Mouse (Mus musculus) erythroblast, embryonic 14.5 days (primary cell): Measurements from ENCODE around the gene Olfr750. TPM values are rescaled to one million over a fixed set of nuclear protein-coding genes. Genes with fewer than 3 reads are reported as not detected.

ENCODE experiments used
- H3K27me3 ChIP-seq: 2 replicates; pipeline ENCODE4 v1.6.1; 2012; ENCODE audit warnings: inconsistent platforms; ENCODE audit not compliant: control insufficient read depth
- H3K36me3 ChIP-seq: 2 replicates; pipeline ENCODE4 v1.6.1; 2012; ENCODE audit warnings: mild to moderate bottlenecking, inconsistent platforms; ENCODE audit not compliant: control insufficient read depth
- H3K4me1 ChIP-seq: 2 replicates; pipeline ENCODE4 v1.6.1; 2012; ENCODE audit warnings: inconsistent platforms; ENCODE audit not compliant: control insufficient read depth
- H3K4me3 ChIP-seq: replicated peaks from 2 replicates; pipeline ENCODE3; 2012; ENCODE audit warnings: moderate library complexity, mild to moderate bottlenecking, inconsistent platforms
- H3K9me3 ChIP-seq: 2 replicates; pipeline ENCODE4 v1.6.1; 2012; ENCODE audit warnings: low read length, inconsistent platforms, mixed read lengths; ENCODE audit not compliant: control insufficient read depth
- GATA1 ChIP-seq: IDR thresholded peaks from 2 replicates; pipeline ENCODE4 v1.6.1; 2012; ENCODE audit warnings: low read length, inconsistent platforms, mixed read lengths
- TAL1 ChIP-seq: IDR thresholded peaks from 3 replicates; pipeline ENCODE4 v1.6.1; 2012; ENCODE audit warnings: low read length, inconsistent platforms, mixed read lengths
- polyA plus RNA-seq: library from polyadenylated mRNA; stranded (reverse); fragments of >175 nt; gene quantifications from 2 replicates; pipeline ENCODE4 v1.2.3, GENCODE M21; 2012

Gene Olfr750
- polyA plus RNA-seq, 1 experiment: not detected

GRCm38 (mm10) chr14:51079180-51079579, 4.9 kb upstream of the Olfr750 start:
- H3K27me3 ChIP-seq: peaks cover 47% of the 10 kb centered on the region
- peaks cover 18% of the 10 kb centered on the region for H3K4me1 ChIP-seq
- TF ChIP-seq GATA1: no peak
- no peak for TF ChIP-seq TAL1
- H3K4me3 ChIP-seq: no peak overlapping the region
- no peaks in the 10 kb centered on the region for H3K9me3 ChIP-seq
- H3K36me3 ChIP-seq: no peaks in the 10 kb centered on the region

- H3K27me3 ChIP-seq: no peaks in the 10 kb centered on the region
- no peaks in the 10 kb centered on the region for H3K36me3 ChIP-seq
- no peak overlapping the region for H3K4me3 ChIP-seq
- no peaks in the 10 kb centered on the region for H3K9me3 ChIP-seq
- no peak for TF ChIP-seq TAL1
- no peak for TF ChIP-seq GATA1
- H3K4me1 ChIP-seq: peaks cover 11% of the 10 kb centered on the region
These were observed 4.6 kb downstream of the Olfr750 start for GRCm38 (mm10) chr14:51069617-51070016.

GRCm38 (mm10) chr14:51068956-51069355, 5.3 kb downstream of the Olfr750 start:
- Histone ChIP-seq H3K9me3 (no peaks in the 10 kb centered on the region), H3K36me3 (no peaks in the 10 kb centered on the region), H3K27me3 (no peaks in the 10 kb centered on the region), H3K4me3 (no peak overlapping the region), H3K4me1 (peaks cover 17% of the 10 kb centered on the region)
- TF ChIP-seq GATA1 (no peak), TAL1 (no peak)

- no peak for TF ChIP-seq GATA1
- Histone ChIP-seq H3K4me3 (no peak overlapping the region), H3K36me3 (no peaks in the 10 kb centered on the region), H3K9me3 (no peaks in the 10 kb centered on the region), H3K27me3 (no peaks in the 10 kb centered on the region), H3K4me1 (peaks cover 21% of the 10 kb centered on the region)
These were observed 13.5 kb downstream of the Olfr750 start for GRCm38 (mm10) chr14:51060761-51061160.

GRCm38 (mm10) chr14:51057401-51057831, 16.8 kb downstream of the Olfr750 start, which contains the start of gene Rnase12:
TSS of gene Rnase12 (minus strand) at chr14:51057661.
- no peak within 1 kb of the TSS for H3K4me3 ChIP-seq
- H3K36me3 ChIP-seq: no peaks in the 10 kb centered on the region
- H3K9me3 ChIP-seq: no peaks in the 10 kb centered on the region
- no peaks in the 10 kb centered on the region for H3K27me3 ChIP-seq
- no peak for TF ChIP-seq GATA1
- no peak for TF ChIP-seq TAL1
- H3K4me1 ChIP-seq: peaks cover 6% of the 10 kb centered on the region

- H3K4me3 ChIP-seq: no peak overlapping the region
- H3K9me3 ChIP-seq: no peaks in the 10 kb centered on the region
- TF ChIP-seq TAL1: no peak
- no peak for TF ChIP-seq GATA1
- H3K4me1 ChIP-seq: peaks cover 3% of the 10 kb centered on the region
- H3K27me3 ChIP-seq: no peaks in the 10 kb centered on the region
- no peaks in the 10 kb centered on the region for H3K36me3 ChIP-seq
These were observed 19.7 kb downstream of the Olfr750 start for GRCm38 (mm10) chr14:51054243-51055237.

- Histone ChIP-seq H3K36me3 (no peaks in the 10 kb centered on the region), H3K4me3 (no peak overlapping the region), H3K27me3 (no peaks in the 10 kb centered on the region), H3K9me3 (no peaks in the 10 kb centered on the region), H3K4me1 (peaks cover 3% of the 10 kb centered on the region)
- TF ChIP-seq GATA1 (no peak), TAL1 (no peak)
These were observed 21.1 kb downstream of the Olfr750 start for GRCm38 (mm10) chr14:51053176-51053575.

- Histone ChIP-seq H3K27me3 (no peaks in the 10 kb centered on the region), H3K4me3 (no peak overlapping the region), H3K36me3 (no peaks in the 10 kb centered on the region), H3K9me3 (no peaks in the 10 kb centered on the region), H3K4me1 (no peaks in the 10 kb centered on the region)
- no peak for TF ChIP-seq GATA1
- no peak for TF ChIP-seq TAL1
These were observed 22.3 kb downstream of the Olfr750 start for GRCm38 (mm10) chr14:51051941-51052340.

- H3K4me1 ChIP-seq: no peaks in the 10 kb centered on the region
- TF ChIP-seq TAL1 (no peak), GATA1 (no peak)
These were observed 24.2 kb downstream of the Olfr750 start, which contains the start of gene Rnase11 for GRCm38 (mm10) chr14:51050063-51050462. TSS of gene Rnase11 (minus strand) at chr14:51050163.

More at GRCm38 (mm10) chr14:51050063-51050462, 24.2 kb downstream of the Olfr750 start, which contains the start of gene Rnase11:
- Histone ChIP-seq H3K27me3 (no peaks in the 10 kb centered on the region), H3K9me3 (no peaks in the 10 kb centered on the region), H3K4me3 (no peak within 1 kb of the TSS), H3K36me3 (no peaks in the 10 kb centered on the region)
